Mouse (Mus musculus): Measurements from ENCODE around the gene Srpk3. TPM values are rescaled to one million over a fixed set of nuclear protein-coding genes. Genes with fewer than 3 reads are reported as not detected.

Gene Srpk3
- polyA plus RNA-seq, 1 experiment, result 4.0 TPM

DNA sequence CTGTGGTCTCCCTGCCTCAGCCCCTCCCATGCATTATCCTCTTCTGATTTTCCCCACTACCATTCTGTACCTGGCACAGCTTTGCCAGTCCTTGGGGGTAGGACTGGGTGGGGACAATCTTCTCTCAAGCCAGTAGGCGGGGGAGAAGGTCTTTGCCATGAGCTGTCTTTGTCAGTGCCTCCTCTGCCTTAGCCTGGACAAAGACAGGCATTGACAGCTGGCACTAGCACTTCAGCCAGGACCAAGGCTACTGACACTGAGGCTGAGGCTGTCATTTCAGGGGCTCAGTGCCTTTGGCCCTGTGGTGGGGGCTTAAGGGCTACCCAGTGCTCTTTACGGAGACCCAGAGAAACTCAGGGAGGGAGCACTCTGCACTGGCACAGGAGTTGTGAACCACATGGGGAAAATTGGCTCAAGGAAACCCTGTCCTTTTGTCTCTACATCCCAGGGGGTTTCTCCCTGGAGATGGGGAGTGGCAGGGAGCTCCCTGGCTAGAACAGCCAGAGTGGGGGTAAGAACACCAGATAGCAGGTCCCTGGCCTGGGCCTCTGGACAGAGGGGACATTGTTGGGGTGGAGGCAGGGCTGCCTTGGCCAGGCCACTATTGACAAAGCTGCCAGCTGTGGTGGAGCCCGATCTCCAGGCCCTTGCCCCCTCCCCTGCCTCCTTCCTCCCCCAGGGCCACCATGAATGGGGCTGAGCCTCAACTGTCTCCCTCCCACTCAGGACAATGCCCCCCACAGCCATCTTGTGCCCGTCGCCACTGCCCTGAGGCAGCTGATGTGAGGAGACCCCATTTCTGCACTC, 17.7 kb upstream of the Srpk3 start, which contains the start of gene Plxnb3:
Plxnb3 (plus strand) TSS at position 757 of the 807 bp plus-strand sequence.
- no peaks in the 10 kb centered on the region for H3K27me3 ChIP-seq (replicated peaks; ENCODE audit: control insufficient read depth, insufficient read depth, low read length)
- H3K27ac ChIP-seq (ENCODE audit: insufficient read depth, low read depth, low read length), result no peak within 1 kb of the TSS
- TF ChIP-seq POLR2A (IDR thresholded peaks at IDR 0.05; ENCODE audit: low read depth, low read length), result no peak
- TF ChIP-seq CTCF (conservative IDR thresholded peaks at IDR 0.05; ENCODE audit: insufficient read depth, insufficient read length, low read depth, low read length), result no peak
- no peaks in the 10 kb centered on the region for H3K36me3 ChIP-seq (ENCODE audit: control insufficient read depth, insufficient read depth, low read length)
- H3K4me1 ChIP-seq (ENCODE audit: control insufficient read depth, insufficient read depth, low read length), result no peaks in the 10 kb centered on the region
- no peak within 1 kb of the TSS for H3K4me3 ChIP-seq (ENCODE audit: insufficient read depth, low read depth, low read length)
- 95% methylated on average over 5 of the region's 5 CpGs for WGBS
- DNase-seq, result no peak

DNA sequence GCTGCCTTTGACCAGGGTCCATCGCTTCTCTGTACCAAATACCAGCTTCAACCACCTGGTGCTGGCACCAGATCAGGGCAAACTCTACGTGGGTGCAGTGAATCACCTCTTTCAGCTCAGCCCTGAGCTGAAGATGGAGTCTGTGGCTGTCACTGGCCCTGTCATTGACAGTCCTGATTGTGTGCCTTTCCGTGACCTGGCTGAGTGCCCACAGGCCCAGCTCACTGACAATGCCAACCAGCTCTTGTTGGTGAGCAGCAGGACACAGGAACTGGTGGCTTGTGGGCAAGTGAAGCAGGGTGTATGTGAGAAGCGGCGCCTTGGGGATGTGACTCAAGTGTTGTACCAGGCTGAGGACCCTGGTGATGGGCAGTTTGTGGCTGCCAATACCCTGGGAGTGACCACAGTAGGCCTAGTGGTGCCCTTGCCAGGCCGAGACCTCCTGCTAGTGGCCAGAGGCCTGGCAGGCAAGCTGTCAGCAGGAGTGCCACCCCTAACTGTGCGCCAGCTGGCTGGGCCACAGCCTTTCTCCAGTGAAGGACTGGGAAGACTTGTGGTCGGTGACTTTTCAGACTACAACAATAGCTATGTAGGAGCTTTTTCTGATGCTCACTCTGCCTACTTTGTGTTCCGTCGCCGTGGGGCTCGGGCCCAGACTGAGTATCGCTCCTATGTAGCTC, 15.5 kb upstream of the Srpk3 start:
- Histone ChIP-seq H3K4me3 (ENCODE audit: insufficient read depth, low read depth, low read length) (no peak overlapping the region), H3K27ac (ENCODE audit: insufficient read depth, low read depth, low read length) (no peak overlapping the region), H3K36me3 (ENCODE audit: control insufficient read depth, insufficient read depth, low read length) (no peaks in the 10 kb centered on the region), H3K27me3 (replicated peaks; ENCODE audit: control insufficient read depth, insufficient read depth, low read length) (no peaks in the 10 kb centered on the region), H3K4me1 (ENCODE audit: control insufficient read depth, insufficient read depth, low read length) (no peaks in the 10 kb centered on the region)
- 84% methylated on average over 13 of the region's 13 CpGs for WGBS
- DNase-seq, result no peak
- TF ChIP-seq POLR2A (IDR thresholded peaks at IDR 0.05; ENCODE audit: low read depth, low read length) (no peak), CTCF (conservative IDR thresholded peaks at IDR 0.05; ENCODE audit: insufficient read depth, insufficient read length, low read depth, low read length) (no peak)

DNA sequence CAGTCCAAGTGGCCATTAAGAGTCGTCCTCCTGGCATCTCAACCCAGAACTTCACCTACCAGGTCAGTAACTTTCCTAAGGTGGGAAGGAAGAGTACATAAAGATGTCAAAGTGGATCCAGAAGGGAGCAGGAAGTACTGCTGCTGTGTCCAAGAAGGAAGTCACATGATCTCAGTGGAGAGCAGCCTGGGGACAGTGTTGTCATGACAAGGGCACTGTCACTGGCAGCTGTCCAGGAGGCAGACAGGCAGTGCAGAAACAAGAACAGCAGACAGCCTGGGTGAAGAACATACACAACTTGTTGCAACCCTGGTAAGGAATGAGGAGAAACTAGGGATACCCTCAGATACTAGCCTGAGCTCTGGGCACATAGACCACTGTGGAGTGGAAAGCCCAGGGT, 8.9 kb upstream of the Srpk3 start:
- TF ChIP-seq POLR2A (IDR thresholded peaks at IDR 0.05; ENCODE audit: low read depth, low read length) (no peak), CTCF (conservative IDR thresholded peaks at IDR 0.05; ENCODE audit: insufficient read depth, insufficient read length, low read depth, low read length) (no peak)
- Histone ChIP-seq H3K36me3 (ENCODE audit: control insufficient read depth, insufficient read depth, low read length) (no peaks in the 10 kb centered on the region), H3K27ac (ENCODE audit: insufficient read depth, low read depth, low read length) (peak overlapping the region; percentile 51; the same call in 1 of the 2 replicates), H3K4me3 (ENCODE audit: insufficient read depth, low read depth, low read length) (no peak overlapping the region), H3K27me3 (replicated peaks; ENCODE audit: control insufficient read depth, insufficient read depth, low read length) (no peaks in the 10 kb centered on the region), H3K4me1 (ENCODE audit: control insufficient read depth, insufficient read depth, low read length) (0 out of 2 replicates have a peak, but pooled peaks cover 2% of the 10 kb centered on the region)
- 39% methylated on average over 1 of the region's 1 CpGs for WGBS
- peak; percentile 82 for DNase-seq

DNA sequence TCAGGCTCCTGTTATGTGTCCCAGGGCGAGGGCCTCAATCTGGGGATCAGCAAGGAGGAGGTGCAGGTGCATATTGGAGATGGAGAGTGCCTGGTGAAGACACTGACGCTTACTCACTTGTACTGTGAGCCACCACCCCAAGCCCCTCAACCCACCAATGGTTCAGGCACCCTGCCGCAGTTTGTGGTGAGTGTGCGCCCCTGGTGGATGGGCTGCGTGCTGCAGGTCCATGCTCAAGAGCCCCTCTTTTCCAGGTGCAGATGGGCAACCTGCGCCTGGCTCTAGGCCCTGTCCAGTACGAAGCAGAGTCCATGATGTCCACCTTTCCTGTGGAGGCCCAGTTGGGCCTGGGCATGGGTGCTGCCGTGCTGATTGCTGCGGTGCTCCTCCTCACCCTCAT, 6.9 kb upstream of the Srpk3 start:
- TF ChIP-seq POLR2A (IDR thresholded peaks at IDR 0.05; ENCODE audit: low read depth, low read length) (no peak), CTCF (conservative IDR thresholded peaks at IDR 0.05; ENCODE audit: insufficient read depth, insufficient read length, low read depth, low read length) (no peak; the same call in 1 of the 2 replicates)
- no peak for DNase-seq
- Histone ChIP-seq H3K4me3 (ENCODE audit: insufficient read depth, low read depth, low read length) (no peak overlapping the region), H3K4me1 (ENCODE audit: control insufficient read depth, insufficient read depth, low read length) (0 out of 2 replicates have a peak, but pooled peaks cover 2% of the 10 kb centered on the region), H3K27me3 (replicated peaks; ENCODE audit: control insufficient read depth, insufficient read depth, low read length) (no peaks in the 10 kb centered on the region), H3K27ac (ENCODE audit: insufficient read depth, low read depth, low read length) (no peak overlapping the region), H3K36me3 (ENCODE audit: control insufficient read depth, insufficient read depth, low read length) (no peaks in the 10 kb centered on the region)
- 69% methylated on average over 9 of the region's 9 CpGs for WGBS

DNA sequence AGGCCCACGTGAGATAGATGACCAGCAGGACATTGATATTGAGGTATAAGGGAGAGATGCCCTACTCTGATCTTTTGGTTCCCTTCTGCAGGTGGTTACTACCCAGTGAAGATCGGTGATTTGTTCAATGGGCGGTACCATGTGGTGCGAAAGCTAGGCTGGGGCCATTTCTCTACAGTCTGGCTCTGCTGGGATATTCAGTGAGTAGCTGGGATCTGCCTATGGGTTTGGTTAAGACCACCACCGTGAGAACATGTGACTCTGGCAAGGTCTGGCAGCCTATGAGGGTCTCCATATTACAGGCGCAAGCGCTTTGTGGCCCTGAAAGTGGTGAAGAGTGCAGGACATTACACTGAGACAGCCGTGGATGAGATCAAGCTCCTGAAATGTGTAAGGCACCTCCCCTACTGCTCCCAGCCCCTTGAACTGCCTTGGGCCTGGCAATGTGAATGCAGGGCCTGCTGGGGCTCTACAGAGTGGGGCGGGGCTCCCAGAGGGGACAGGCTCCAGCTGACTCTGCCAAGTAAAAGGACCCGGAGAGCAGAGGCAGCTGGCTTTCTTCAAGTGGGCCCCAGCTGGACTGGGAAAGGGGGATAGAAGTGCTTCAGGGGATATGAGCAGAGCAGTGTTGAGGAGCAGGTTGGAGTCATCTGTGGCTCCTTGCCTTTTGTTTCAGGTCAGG, 738 bp downstream of the Srpk3 start:
- 63% methylated on average over 10 of the region's 10 CpGs for WGBS
- peak; percentile 20 for DNase-seq
- TF ChIP-seq CTCF (conservative IDR thresholded peaks at IDR 0.05; ENCODE audit: insufficient read depth, insufficient read length, low read depth, low read length), result no peak
- TF ChIP-seq POLR2A (IDR thresholded peaks at IDR 0.05; ENCODE audit: low read depth, low read length), result no peak
- H3K27me3 ChIP-seq (replicated peaks; ENCODE audit: control insufficient read depth, insufficient read depth, low read length), result no peaks in the 10 kb centered on the region
- no peaks in the 10 kb centered on the region for H3K4me1 ChIP-seq (ENCODE audit: control insufficient read depth, insufficient read depth, low read length)
- no peak overlapping the region for H3K27ac ChIP-seq (ENCODE audit: insufficient read depth, low read depth, low read length)
- H3K4me3 ChIP-seq (ENCODE audit: insufficient read depth, low read depth, low read length), result no peak overlapping the region
- H3K36me3 ChIP-seq (ENCODE audit: control insufficient read depth, insufficient read depth, low read length), result peaks cover 1% of the 10 kb centered on the region; the same call in 1 of the 2 replicates

DNA sequence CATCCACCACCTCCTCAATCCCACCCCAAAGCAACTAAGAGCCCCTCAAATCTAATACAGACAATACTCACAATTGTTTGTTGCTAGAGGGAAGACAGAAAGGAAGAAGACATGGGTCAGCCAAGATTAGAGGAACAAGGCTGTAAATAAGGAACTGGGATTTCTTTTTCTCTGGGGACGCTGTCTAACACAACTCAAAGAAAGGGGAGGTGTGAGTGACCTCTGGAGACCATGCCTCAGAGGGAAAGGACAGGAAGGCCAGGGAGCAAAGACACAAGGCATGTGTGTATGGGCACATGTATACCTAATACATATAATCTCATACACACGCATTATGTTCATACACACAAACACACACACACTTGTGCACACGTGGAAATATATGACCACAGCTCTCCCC, 8.0 kb downstream of the Srpk3 start:
- 77% methylated on average over 3 of the region's 3 CpGs for WGBS
- no peak overlapping the region for H3K27ac ChIP-seq (ENCODE audit: insufficient read depth, low read depth, low read length)

More for the DNA sequence above, 8.0 kb downstream of the Srpk3 start:
- H3K27me3 ChIP-seq (replicated peaks; ENCODE audit: control insufficient read depth, insufficient read depth, low read length), result no peaks in the 10 kb centered on the region
- TF ChIP-seq CTCF (conservative IDR thresholded peaks at IDR 0.05; ENCODE audit: insufficient read depth, insufficient read length, low read depth, low read length) (no peak), POLR2A (IDR thresholded peaks at IDR 0.05; ENCODE audit: low read depth, low read length) (no peak)
- H3K4me3 ChIP-seq (ENCODE audit: insufficient read depth, low read depth, low read length), result no peak overlapping the region
- peaks cover 1% of the 10 kb centered on the region; the same call in 1 of the 2 replicates for H3K36me3 ChIP-seq (ENCODE audit: control insufficient read depth, insufficient read depth, low read length)
- H3K4me1 ChIP-seq (ENCODE audit: control insufficient read depth, insufficient read depth, low read length), result peaks cover 8% of the 10 kb centered on the region; the same call in 1 of the 2 replicates
- DNase-seq, result no peak
